11 mouse cellular contexts compared by ENCODE assay signal in genomic region chr5:67634339-67634738, GRCm38 (mm10). TPM values are rescaled to one million over a fixed set of nuclear protein-coding genes. Genes with fewer than 3 reads are reported as not detected.
DNase-seq lines count a peak whose midpoint lies in the region; ATAC-seq and TF ChIP-seq lines count a peak whose summit lies in the region.
"Had no signal": no experiment of that assay in that cellular context is flagged by ENCODE, and none has a peak within 500 bp of the region (broad histone marks: within the 10 kb centered on the region; RNA-seq: fewer than 3 reads in every experiment).

No protein-coding gene starts in this region.

- H3K9me3 ChIP-seq in E14TG2a.4 (ENCODE audit: low read length): no peaks in the 10 kb centered on the region
- H3K9me3 ChIP-seq in hindbrain, embryonic 11.5 days (ENCODE audit: control insufficient read depth, low read length): no peaks in the 10 kb centered on the region
- no peaks in the 10 kb centered on the region for H3K9me3 ChIP-seq in midbrain, embryonic 13.5 days
- H3K9me3 ChIP-seq: liver, embryonic 13.5 days had no signal

- no peaks in the 10 kb centered on the region; the same call in 1 of the 2 replicates for H3K36me3 ChIP-seq in E14TG2a.4 (ENCODE audit: insufficient read depth, low read length)
- H3K36me3 ChIP-seq in hindbrain, embryonic 11.5 days (ENCODE audit: control insufficient read depth, insufficient read depth, low read length): no peaks in the 10 kb centered on the region
- peaks cover 18% of the 10 kb centered on the region for H3K36me3 ChIP-seq in midbrain, embryonic 13.5 days

- TF ChIP-seq CTCF in E14TG2a.4 (conservative IDR thresholded peaks at IDR 0.05; ENCODE audit: low read length): no peak

- intact Hi-C loops in left cerebral cortex, postnatal 25 days (cut with DNase I): no loop called here
- intact Hi-C loops in gastrocnemius, postnatal 36 days (cut with DNase I): no loop called here

- H3K27me3 ChIP-seq in E14TG2a.4 (ENCODE audit: insufficient read depth, low read length): no peaks in the 10 kb centered on the region
- no peaks in the 10 kb centered on the region for H3K27me3 ChIP-seq in hindbrain, embryonic 11.5 days (ENCODE audit: control insufficient read depth, insufficient read depth, low read length)
- H3K27me3 ChIP-seq in midbrain, embryonic 13.5 days: peaks cover 69% of the 10 kb centered on the region
- H3K27me3 ChIP-seq: liver, embryonic 13.5 days had no signal

- peak overlapping the region; percentile 67 for H3K4me3 ChIP-seq in E14TG2a.4 (replicated peaks; ENCODE audit: low read length)
- H3K4me3 ChIP-seq in hindbrain, embryonic 11.5 days (ENCODE audit: low read depth, low read length): no peak overlapping the region
- no peak overlapping the region for H3K4me3 ChIP-seq in midbrain, embryonic 13.5 days (replicated peaks)
- H3K4me3 ChIP-seq: liver, embryonic 13.5 days had no signal

- H3K9ac ChIP-seq in hindbrain, embryonic 11.5 days (ENCODE audit: low read depth, low read length): no peak overlapping the region
- no peak overlapping the region for H3K9ac ChIP-seq in midbrain, embryonic 13.5 days (replicated peaks)
- H3K9ac ChIP-seq: liver, embryonic 13.5 days had no signal

- peaks cover 38% of the 10 kb centered on the region for H3K4me1 ChIP-seq in E14TG2a.4 (replicated peaks; ENCODE audit: low read depth, low read length)
- H3K4me1 ChIP-seq in hindbrain, embryonic 11.5 days (replicated peaks; ENCODE audit: control insufficient read depth, insufficient read depth, low read length): peaks cover 3% of the 10 kb centered on the region; the same call in 1 of the 2 replicates
- peaks cover 22% of the 10 kb centered on the region for H3K4me1 ChIP-seq in midbrain, embryonic 13.5 days (replicated peaks)

- WGBS in hindbrain, embryonic 11.5 days: 21% methylated on average over 3 of the region's 3 CpGs
- WGBS in midbrain, embryonic 13.5 days: 5% methylated on average over 3 of the region's 3 CpGs

- peak; percentile 64 for ATAC-seq in hindbrain, embryonic 11.5 days (ENCODE audit: low FRiP score)
- peak; percentile 44 for ATAC-seq in midbrain, embryonic 13.5 days

- peak; percentile 18 for DNase-seq in Muller cell, postnatal 12 days (ENCODE audit: inconsistent ontology term)
- DNase-seq in hindbrain, embryonic 11.5 days (ENCODE audit: low spot score): peak; percentile 34
- no peak for DNase-seq in left cerebral cortex, postnatal 25 days (ENCODE audit: low spot score in 2 of 2)
- DNase-seq in gastrocnemius, postnatal 36 days: no peak
- no peak for DNase-seq in adrenal gland, adult 18-20 months (ENCODE audit: low spot score in 2 of 2)
- DNase-seq: adrenal gland, postnatal 36 days; cerebellum, adult 9-10 months; kidney, adult 11 months; liver, embryonic 13.5 days had no signal

- peak overlapping the region; percentile 8 for H3K27ac ChIP-seq in hindbrain, embryonic 11.5 days (ENCODE audit: low read depth, low read length)
- H3K27ac ChIP-seq in midbrain, embryonic 13.5 days: peak overlapping the region; percentile 45
- H3K27ac ChIP-seq: liver, embryonic 13.5 days had no signal

- no peak overlapping the region for H3K4me2 ChIP-seq in hindbrain, embryonic 11.5 days (replicated peaks; ENCODE audit: low read depth, low read length)
- peak overlapping the region; percentile 30; the same call in 1 of the 2 replicates for H3K4me2 ChIP-seq in midbrain, embryonic 13.5 days (replicated peaks)
- H3K4me2 ChIP-seq: liver, embryonic 13.5 days had no signal

RNA-seq across cellular contexts. Expression of gene Shisa3, which starts 26.7 kb away (rescaled TPM):
- 3.3 and 5.1 TPM in 2 replicates for polyA plus RNA-seq in hindbrain, embryonic 11.5 days (2014; fragmentation: Nextera tagmentation; extraction: Ambion mirVana)
- 17.2 and 17.6 TPM in 2 replicates for polyA plus RNA-seq in midbrain, embryonic 13.5 days (2015; fragmentation: Nextera tagmentation; extraction: Ambion mirVana)
- total RNA-seq in left cerebral cortex, postnatal 25 days (2021): 1 to 10 TPM; 1.3 to 1.4 TPM
- 1 to 10 TPM; 1.2 to 2.0 TPM for total RNA-seq in gastrocnemius, postnatal 36 days (2021)
- under 1 TPM; 0.36 to 0.74 TPM for total RNA-seq in adrenal gland, adult 18-20 months (2021)

Comparison
In these comparisons a context has a peak if more than half of its experiments do, and no peak if none do; other contexts are left out.
1. DNase-seq: peak in Muller cell, postnatal 12 days (single experiment) and hindbrain, embryonic 11.5 days (single experiment); none in left cerebral cortex, postnatal 25 days (0 of 2), gastrocnemius, postnatal 36 days (0 of 2) and adrenal gland, adult 18-20 months (0 of 2).